Mouse (Mus musculus) ovary, postnatal 36 days (tissue): ENCODE data around the gene Cdk18.

Experiments used
- DNase-seq: peaks from one replicate; pipeline ENCODE4 v3.0.0; 2022; ENCODE audit warnings: low spot score, mixed read lengths

Gene Cdk18

DNA sequence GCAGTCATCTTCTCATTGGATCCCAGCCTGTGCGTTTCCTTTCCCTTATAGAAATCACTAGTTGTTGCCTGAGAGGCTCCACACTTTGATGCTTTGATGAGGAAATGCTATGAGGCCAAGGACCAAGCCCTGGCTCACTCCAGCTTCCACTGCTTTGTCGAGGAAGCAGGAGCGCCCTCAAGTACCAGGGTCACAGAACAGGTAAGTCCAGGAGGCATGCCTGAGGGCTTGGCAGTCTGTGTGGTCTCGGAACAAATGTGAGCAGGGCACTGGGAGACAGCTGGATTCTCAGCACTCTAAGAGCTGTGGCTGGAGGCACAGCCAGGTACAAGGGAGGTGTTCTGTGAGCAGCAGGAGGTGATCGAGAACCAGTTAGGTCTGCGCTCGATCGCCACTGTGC lies 27.1 kb downstream of the Cdk18 start:
- DNase-seq = no peak

DNA sequence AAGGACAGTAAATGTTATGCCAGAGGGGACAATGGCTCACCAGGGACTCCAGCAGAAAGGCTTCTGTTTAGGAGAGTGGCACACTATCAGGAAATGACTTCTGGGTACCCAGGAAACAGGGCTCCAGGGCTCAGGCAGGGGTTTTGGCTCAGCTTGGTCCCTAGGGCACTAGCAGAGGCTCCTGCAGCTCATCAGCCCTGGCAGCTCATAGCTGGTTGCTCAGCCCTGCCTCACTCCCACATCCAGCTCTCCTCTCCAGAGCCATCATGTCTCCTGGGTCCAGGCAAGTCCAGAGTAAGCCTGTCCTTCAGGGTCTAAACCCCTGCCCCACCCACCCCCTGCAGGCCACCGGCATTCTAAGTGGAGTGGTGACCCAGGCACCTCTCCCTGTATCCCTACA lies 28.1 kb downstream of the Cdk18 start:
- no peak for DNase-seq

DNA sequence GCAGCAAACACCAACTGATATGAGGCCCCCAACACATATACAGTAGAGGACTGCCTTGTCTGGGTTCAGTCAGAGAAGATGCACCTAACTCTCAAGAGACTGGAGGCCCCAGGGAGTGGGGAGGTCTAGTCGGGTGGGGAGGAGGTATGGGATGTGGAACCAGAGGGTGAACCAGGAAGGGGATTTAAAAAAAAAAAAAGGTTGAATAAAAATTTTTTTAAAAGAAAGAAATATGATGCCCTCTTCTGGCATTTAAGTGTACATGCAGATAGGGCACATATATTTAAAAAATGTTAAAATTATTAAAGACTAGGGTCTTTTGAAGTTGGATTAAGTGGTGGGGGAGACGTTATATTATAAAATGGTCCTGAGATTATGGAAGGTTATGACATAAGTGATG lies 30.1 kb downstream of the Cdk18 start:
- DNase-seq = no peak

DNA sequence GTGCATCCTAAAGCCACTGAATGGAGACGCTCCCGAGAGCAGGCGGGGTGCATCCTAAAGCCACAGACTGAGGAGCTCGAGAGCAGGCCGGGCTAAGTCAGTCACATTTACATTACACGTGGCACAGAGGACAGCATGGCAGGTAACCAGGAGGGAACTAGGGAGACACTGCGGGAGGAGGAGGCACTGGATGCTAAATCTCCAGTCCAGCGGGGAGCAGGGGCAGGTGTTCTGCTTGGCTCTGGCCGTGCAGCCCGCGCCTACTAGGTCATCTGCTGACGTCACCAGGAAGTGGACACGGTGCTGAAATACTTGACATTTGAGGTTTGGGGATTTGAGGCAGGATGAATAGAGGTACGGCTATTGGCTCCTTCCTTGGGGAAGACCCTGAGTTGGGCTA lies 35.1 kb downstream of the Cdk18 start:
- no peak for DNase-seq

DNA sequence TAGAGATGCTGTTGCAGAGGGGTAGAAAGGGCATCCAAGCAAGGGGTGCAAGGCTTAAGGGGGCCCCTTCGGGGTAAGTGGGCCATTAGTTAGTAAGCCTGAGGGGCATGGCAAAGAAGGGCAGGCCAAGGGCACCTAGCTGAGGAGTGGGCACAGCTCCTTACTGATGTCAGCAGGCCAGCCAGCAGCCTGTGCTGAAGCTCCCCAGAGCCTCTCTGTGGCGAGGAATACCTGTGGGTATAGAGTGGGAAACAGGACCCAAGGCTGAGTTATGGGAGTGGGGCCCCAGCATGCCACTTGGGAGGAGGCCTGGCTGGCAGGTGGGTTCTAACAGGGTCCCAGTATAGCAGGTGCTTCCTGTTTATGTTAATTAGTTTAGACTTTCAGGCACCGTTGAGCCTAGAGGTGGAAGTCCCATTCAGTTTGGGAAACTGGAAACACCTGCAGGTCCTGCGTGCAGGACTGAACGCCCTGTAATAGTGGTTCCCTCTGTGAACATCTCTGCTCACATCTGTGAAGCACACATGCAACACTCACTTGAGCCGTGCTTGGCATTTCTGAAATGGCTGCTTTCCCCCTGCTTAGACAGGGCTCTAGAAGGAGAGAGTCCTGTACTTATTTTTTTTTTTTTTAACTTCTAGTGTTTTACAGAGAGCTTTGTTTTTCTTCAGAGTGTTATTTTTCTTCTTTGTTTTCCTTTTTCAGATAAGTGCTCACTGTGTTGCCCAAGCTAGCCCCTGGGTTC lies 37.4 kb downstream of the Cdk18 start:
- DNase-seq = no peak

DNA sequence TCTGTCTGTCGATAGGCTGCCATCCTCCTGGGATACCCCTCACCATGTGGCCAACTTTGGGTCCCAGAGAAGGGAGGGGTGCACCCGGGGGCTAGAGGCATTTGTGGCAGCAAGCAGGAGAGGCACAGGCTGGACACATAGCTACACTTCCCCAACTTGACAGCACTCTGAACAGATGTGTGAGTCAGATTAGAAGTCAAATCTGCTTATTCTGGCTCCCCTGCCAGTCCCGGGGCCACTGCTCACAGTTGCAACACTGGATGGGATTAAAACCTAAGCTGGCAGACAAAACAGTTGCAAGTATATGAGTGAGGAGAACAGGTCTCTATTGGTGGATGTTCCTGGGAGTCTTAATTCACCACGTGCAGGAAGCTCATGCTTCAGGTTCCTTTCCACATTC lies 39.7 kb downstream of the Cdk18 start:
- no peak for DNase-seq

DNA sequence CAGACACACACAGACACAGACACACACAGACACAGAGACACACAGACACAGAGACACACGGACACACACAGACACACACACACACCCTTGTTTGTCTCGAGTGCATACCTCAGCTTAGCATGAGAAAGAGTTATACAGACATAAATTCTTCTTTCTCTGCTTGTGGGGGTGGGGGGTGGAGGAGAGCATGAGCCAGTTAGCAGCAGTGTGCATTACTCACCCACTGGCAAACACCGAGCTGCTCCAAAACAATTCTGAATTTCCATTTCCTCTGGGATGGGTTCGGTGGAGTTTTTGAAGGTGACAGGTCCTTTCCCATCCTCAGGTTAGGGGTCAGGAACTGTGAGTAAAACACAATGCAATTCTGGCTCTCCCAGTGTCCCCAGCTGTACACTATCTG lies 40.5 kb downstream of the Cdk18 start:
- no peak for DNase-seq

DNA sequence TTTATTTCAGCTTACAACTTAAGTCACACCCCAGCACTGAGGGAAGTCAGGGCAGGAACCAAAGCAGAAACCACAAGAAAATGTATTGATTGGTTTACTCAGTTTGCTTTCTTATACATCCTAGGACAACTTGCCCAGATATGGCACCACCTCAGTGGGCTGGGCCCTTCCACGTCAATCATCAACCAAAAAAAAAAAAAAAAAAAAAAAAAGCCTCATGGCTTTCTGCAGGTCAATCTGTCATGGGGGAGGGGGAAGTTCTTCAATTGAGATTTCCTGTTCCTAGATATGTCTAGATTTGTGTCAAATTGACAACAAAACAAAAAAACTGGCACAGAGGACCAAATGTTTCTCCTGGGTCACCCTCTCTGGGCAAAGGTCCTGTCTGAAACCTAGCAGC lies 41.4 kb downstream of the Cdk18 start:
- no peak for DNase-seq

DNA sequence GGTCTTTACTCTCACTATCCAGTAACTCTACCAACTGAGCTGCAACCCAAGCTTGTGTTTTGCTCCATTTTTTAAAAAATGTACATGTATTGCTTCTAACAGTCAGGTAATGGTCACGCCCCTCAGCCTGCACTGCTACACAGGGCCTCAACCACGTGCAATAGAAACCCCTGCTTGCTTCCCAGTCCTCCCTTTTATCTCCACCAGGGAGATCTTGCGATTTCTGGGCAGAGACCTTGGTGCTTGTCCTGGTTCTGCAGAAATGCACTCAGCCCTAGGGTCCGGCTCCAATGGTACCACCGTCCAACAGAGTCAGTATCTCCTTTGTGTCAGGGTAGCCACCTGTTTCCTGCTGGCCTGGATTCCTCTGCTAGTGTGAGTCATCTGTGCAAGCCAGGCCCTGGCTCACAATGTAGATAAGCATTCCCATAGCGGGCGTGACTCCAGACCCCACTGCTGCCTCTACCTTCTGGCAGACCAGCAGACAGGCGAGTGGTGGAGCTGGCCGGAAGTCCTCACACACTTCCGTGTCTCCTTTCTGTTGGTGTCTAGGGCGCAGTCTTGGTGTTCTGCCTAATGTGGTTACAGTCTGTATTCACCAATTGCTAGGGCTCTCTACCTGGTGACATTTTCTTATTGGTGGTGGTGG lies 44.0 kb downstream of the Cdk18 start:
- DNase-seq = peak; percentile 32

DNA sequence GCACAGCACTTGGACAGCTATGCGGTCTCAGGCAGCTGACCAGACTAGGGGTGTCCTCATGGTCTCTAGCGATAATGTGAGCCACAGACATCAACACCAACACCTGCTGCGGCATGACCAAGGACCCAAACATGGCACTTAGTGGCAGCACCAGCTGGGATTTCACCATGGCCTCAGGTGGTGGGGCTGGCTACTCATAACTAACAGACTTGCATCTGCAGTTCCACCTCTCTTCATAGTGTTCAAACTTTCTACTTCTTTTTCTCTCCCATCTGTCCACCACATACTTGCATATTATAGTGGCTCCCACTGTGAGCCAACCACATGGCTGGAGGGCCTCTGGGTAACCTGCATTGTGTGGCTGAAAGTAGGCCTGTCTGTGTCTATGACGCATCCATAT lies 46.2 kb downstream of the Cdk18 start:
- no peak for DNase-seq

DNA sequence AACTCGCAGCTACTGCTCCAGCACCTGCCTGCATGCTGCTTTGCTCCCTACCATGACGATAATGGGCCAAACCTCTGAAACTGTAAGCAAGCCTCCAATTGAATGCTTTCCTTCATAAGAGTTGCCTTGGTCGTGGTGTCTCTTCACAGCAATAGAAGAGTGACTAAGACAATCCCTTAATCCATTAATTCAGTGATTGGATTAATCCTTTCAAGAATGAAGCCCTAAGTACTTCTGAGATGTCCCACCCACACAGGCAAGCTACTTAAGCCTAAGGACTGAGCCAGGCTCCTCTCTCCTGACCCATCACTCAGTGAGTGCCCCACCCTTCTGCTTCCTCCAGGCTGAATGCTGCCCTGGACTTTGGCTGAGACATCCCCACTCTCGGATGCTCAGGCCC lies 49.2 kb downstream of the Cdk18 start:
- no peak for DNase-seq

DNA sequence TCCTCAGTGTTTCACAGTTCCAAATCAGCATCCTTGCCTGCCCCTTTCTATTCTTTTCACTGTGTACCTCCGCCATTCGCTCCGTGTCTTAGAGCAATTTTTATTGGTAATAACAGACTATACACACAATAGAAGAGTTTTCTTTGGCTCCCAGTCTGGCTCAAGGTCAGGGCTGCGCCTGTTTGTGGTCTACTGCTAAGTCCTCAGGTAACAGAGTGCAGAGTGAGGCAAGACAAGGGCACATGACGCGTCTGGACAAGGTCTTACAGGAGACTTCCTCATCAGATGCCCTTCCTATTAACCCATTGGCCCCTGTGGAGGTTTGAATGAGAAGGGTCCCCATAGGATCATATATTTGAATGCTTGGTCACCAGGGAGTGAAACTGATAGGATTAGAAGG lies 49.7 kb downstream of the Cdk18 start:
- no peak for DNase-seq

DNA sequence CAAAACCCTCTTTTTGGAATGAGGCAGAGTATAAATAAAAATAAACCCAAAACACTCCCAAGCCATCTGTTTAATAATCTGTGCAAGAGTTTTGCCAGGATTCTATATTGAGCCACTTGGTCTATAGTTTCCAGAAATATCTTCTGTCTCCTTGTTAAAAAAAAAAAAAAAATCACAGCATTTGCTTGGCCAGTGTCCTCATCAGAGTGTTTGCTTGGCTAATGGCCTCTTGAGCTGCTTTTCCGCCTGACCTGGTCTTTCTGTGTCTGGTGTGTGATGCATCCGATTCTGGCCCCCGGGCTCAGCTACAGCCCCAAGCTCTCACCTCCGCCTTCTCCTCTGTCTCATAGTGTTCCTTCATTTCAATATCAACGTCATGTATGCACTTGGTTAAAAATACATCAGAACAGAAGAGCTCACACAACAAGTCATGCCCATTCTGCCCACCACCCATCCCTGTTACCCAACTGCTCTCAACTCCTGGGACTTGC lies 51.3 kb downstream of the Cdk18 start:
- DNase-seq = no peak

DNA sequence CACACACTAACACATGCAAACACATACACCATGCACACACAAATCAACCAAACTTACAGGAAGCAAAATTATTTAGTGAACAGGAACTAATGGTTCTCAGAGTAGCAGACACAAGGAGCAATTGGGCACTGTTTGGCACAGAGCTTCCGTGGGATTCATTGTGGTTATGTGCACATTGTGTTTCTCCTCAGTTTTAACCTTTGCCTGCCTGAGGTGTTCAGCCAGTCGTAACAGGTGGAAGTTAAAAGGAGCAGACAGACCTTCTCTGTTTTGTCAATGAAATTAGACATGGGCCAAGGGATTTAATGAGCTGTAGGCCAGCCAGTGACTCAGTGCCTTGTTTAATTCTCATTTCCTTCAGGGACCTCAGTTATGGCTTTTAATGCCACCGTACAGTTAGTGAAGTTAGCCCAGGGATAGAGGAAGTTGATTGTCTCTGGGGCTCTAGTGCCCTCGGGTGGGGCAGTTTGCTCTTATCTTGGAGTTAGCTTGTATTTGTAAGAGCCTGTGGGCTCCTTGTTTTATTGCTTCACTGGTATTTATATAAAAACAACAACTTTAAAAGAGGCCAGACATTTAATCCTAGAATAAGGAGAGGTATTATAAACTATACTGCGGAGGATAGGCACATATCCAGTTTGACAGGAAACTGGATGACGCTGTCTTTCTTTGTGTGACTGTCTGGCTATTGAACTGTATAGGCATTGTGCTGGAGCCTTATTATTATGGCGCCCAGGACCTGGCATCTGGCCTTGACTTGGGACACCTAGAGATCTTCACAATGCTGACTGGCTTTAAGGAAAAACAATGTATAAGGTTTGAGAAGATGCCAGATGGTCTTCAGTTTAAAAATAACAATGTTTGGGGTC lies 54.1 kb downstream of the Cdk18 start:
- no peak for DNase-seq

DNA sequence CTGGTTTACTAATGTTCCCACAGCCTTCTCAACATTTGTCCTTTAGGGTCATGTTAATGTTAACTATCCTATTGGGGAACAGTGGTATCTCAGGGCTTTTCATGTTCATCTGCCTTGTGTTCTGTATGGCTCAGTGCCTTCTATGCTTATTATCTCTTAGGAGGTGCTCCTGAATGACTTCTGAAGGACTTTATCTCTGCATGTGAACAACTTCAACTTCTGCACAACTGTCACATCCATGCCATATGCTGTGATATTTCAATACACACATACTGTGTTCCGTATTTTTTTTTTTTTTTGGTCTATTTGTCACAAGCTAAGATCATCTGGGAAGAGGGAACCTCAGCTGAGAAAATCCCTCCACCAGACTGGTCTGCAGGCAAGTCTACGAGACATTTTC lies 61.1 kb downstream of the Cdk18 start:
- no peak for DNase-seq

DNA sequence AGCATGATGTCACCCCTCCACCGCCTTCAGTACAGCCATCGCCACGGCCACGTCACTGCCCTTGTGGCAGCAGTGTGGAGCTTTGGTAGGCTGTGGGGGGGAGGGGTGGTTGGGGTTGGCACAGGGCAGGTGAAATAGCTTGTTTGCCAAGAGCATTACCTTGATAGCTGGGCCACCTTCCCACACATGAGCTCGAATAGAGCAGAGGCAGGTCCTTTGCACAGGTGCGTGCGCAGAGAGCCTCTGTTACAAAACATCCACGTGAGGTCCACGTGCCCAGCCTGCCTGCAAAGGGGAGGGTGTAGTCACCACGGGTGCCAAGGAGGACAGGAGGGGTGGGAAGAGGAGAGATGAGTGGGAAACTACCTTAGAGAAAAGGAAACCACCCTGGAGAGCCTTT lies 63.9 kb downstream of the Cdk18 start:
- DNase-seq = no peak

DNA sequence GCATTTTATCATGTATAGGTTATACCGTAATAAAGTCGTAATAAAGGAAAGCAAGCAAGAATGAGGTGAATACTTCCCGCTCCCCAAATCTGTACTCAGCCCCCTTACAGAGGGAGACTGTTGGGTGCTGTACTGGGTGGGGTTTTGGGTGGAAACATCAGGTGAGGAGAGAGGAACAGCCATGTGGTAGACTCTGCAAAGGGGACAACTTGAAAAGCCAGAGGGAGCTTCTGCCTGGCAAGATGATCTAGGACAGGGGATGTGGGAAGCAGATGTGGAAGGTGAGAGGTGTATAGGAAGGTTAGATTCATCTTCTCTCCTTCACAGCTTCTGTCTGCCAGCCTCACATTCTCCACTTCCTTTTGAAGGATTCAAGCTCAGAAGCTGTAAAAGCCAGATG lies 68.8 kb downstream of the Cdk18 start:
- DNase-seq = no peak

DNA sequence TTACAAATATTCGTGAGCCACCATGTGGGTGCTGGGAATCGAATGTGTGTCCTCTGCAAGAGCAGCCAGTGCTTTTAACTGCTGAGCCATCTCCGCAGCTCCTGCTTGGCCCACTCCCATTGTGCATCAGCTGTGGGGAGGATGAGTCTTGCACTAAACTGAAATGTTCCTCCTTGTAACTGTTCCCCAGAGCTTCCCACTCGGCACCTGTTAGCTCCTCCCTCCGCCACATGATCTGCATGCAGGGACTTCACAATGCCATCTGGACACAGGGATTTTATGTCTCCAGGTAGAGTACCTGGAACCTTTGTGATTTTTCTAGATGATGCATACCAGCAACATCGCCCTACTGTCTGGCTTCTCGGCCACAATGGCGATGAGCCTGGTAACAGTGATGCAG lies 70.0 kb downstream of the Cdk18 start:
- DNase-seq = no peak

DNA sequence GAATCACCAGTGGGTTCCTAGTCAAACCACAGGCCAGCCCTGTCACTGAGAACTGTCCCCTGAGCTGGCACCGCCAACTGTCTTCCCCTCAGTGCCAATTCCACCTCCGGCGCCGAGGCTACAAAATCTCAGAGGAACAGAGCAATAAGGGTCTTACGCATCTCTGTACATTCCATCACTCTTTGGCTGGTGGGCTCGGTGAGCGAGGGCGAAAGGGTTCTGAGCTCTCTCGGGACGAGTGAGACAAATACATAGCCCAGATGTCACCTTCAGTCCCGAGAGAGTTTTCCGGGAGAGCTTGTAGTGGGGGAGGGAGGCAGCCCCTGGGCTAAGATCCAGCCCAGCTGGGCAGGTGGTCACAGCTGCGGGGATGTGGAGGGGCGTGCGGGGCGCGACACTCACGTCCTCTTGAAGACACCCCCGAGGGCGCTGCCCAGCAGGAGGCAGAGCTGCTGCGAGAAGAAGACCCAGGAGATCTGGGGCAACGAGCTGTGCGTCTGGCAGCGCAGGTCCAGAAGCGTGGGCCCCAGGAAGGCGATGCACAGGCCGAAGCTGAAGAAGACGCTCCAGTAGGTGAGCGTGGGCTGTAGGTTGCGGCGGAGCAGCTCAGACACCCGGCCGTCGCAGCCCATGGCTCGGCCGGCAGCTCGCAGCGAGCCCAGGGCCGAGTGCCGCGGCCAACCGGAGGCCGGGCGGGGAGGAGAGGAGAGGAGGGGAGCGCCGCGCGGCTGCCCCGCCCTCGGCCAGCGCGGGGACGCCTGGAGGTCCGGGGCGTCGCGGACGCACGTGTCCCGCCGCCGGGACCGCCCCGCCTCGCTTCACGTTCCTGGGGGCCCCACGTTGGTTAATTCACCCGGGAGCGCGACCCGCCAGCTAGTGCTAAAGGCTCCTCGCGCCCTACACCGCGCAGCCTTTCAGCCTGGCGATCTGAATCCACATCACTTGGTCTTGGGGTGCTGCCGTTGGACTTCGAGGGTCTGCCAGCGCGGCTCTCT lies 71.9 kb downstream of the Cdk18 start, which contains the start of gene Mfsd4a:
Mfsd4a (minus strand) TSS at position 802 of the 995 bp plus-strand sequence.
- peak; percentile 70 for DNase-seq

DNA sequence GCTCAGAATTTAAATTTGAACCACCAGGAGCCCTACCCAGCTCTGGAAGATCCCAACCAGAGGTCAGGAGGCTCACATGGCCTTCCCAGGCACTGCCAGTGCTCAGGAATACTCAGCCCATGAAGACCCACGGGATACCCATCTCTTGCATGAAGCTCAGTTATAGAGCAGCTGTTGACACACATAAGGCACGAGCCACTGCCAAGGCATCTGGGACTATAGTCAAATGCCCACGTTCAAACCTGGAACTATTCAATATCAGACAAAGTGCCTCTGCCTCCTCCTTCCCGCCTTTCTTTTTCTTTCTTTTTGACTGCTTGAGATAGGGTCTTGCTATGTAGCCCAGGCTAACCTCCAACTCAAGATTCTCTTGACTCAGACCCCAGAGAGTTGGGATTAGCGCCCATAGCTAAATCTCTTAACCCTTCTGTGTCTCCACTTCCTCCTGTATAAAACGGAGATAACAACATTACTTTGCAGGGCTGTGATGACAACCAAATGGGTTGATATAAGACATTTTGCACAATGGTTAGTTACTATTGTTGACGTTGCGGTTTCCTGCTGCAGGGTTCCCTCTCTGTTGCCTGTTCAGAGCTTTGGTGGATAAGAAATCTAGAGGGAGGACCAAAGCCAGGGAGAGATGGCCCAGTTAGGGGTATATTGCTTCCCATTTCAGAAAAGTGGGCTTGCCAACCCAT lies 73.9 kb downstream of the Cdk18 start:
- no peak for DNase-seq

DNA sequence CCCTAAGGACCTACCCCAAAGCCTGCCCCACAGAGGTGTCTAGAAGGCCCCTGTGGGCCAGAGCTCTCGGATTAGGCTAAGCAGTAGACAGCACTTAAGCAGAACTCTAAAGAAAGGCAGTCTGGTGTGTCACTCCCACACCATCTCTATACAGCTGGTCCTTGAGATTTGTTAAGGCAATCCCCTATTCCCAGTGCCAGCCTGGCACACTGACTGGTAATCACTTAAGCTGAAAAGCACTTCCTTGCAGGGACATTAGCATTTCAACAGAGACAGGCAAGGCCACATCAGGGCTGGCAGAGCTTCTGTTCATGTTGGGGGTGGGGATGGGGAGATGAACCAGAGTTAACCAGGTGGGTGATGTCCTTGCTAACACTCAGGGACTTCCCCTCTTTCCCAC lies 74.5 kb downstream of the Cdk18 start:
- DNase-seq = no peak
